Mouse (Mus musculus) ES-E14 (cell line): ENCODE results near the gene Gpr179. TPM values are rescaled to one million over a fixed set of nuclear protein-coding genes. Genes with fewer than 3 reads are reported as not detected.

ENCODE experiments used
- DNase-seq: peaks from one replicate; pipeline ENCODE4 v3.0.0-alpha.2; 2013; ENCODE audit warnings: low read depth, low spot score
- H3K27ac ChIP-seq: 2 replicates; pipeline ENCODE4 v1.5.1; 2012; ENCODE audit warnings: low read depth, mild to moderate bottlenecking, low read length, moderate library complexity, mixed read lengths; ENCODE audit not compliant: poor library complexity, insufficient read depth, severe bottlenecking
- H3K36me3 ChIP-seq: 2 replicates; pipeline ENCODE4 v1.6.1; 2012; ENCODE audit warnings: mild to moderate bottlenecking, low read length, moderate library complexity, mixed read lengths; ENCODE audit not compliant: control insufficient read depth, poor library complexity, insufficient read depth, severe bottlenecking
- H3K4me1 ChIP-seq, 2 experiments: fragments of 150-350 bp in 1 of 2; sonication (generic) in 1 of 2; 2 replicates each; pipeline ENCODE4 v1.6.1; 2012; ENCODE audit warnings: low read length in 2 of 2, mild to moderate bottlenecking in 1 of 2, mixed read lengths in 1 of 2; ENCODE audit not compliant: control insufficient read depth in 2 of 2, insufficient read depth in 2 of 2, poor library complexity in 1 of 2
- H3K4me3 ChIP-seq, 2 experiments: fragments of 150-350 bp in 1 of 2; sonication (generic) in 1 of 2; 2 replicates each; pipeline ENCODE4 v1.5.1; 2012; ENCODE audit warnings: low read length in 2 of 2, low read depth in 1 of 2, mild to moderate bottlenecking in 1 of 2, mixed read lengths in 1 of 2; ENCODE audit not compliant: insufficient read depth in 1 of 2, poor library complexity in 1 of 2, severe bottlenecking in 1 of 2
- H3K9ac ChIP-seq: 2 replicates; pipeline ENCODE4 v1.6.1; 2012; ENCODE audit warnings: low read depth, mild to moderate bottlenecking, low read length, mixed read lengths; ENCODE audit not compliant: poor library complexity, insufficient read depth, severe bottlenecking
- H3K9me3 ChIP-seq: fragments of 150-350 bp; sonication (generic); 2 replicates; pipeline ENCODE4 v1.6.1; 2012; ENCODE audit warnings: low read depth, mild to moderate bottlenecking, low read length; ENCODE audit not compliant: control insufficient read depth, insufficient read depth
- CHD2 ChIP-seq: IDR thresholded peaks from 2 replicates; pipeline ENCODE4 v1.6.1; 2014; ENCODE audit warnings: mild to moderate bottlenecking, low read depth, low read length, inconsistent platforms
- HCFC1 ChIP-seq: IDR thresholded peaks from 2 replicates; pipeline ENCODE4 v1.6.1; 2012; ENCODE audit warnings: low read length, inconsistent platforms, borderline replicate concordance; ENCODE audit not compliant: insufficient read depth
- MAFK ChIP-seq: IDR thresholded peaks from 2 replicates; pipeline ENCODE4 v1.6.1; 2014; ENCODE audit warnings: mild to moderate bottlenecking, low read depth, low read length, inconsistent platforms; ENCODE audit not compliant: insufficient read depth
- ZC3H11A ChIP-seq: IDR thresholded peaks from 2 replicates; pipeline ENCODE4 v1.6.1; 2012; ENCODE audit warnings: low read depth, mild to moderate bottlenecking, inconsistent platforms, low read length, borderline replicate concordance
- ZNF384 ChIP-seq: IDR thresholded peaks from 2 replicates; pipeline ENCODE4 v1.6.1; 2012; ENCODE audit warnings: low read depth, low read length, inconsistent platforms
- in situ Hi-C, 2 experiments: fragments of 600-800 bp; cut with MboI; formaldehyde crosslinking; loops; one replicate each; pipeline ENCODE4 v1.15.1; 2025; ENCODE audit warnings: low sequenced_read_pairs in 2 of 2, inconsistent platforms in 1 of 2; ENCODE audit not compliant: unreplicated experiment in 2 of 2
- total RNA-seq: library from RNA; depleted of rRNA; stranded (reverse); fragments of 300-350 nt; gene quantifications from 2 replicates; pipeline ENCODE4 v1.2.3, GENCODE M21; 2012

The Gpr179 gene
- total RNA-seq, 1 experiment: 0.31 TPM

- H3K4me3 ChIP-seq: peak overlapping the region; percentile 45 to 55
- in situ Hi-C loops: no loop called here
- H3K9me3 ChIP-seq: no peaks in the 10 kb centered on the region
- TF ChIP-seq ZC3H11A (no peak), MAFK (no peak), HCFC1 (no peak), ZNF384 (no peak), CHD2 (no peak)
- DNase-seq: no peak
- H3K4me1 ChIP-seq: peaks cover 2 to 5% of the 10 kb centered on the region in 2 experiments; a peak in 3 of 4 replicates
- no peaks in the 10 kb centered on the region for H3K36me3 ChIP-seq
- peak overlapping the region; percentile 66; the same call in 1 of the 2 replicates for H3K9ac ChIP-seq
- H3K27ac ChIP-seq: peak overlapping the region; percentile 86
Measured at GRCm38 (mm10) chr11:97310895-97311631, 40.8 kb downstream of the Gpr179 start.

GRCm38 (mm10) chr11:97309911-97310571 lies 41.8 kb downstream of the Gpr179 start:
- no peaks in the 10 kb centered on the region for H3K36me3 ChIP-seq
- in situ Hi-C loops: no loop called here
- no peaks in the 10 kb centered on the region for H3K9me3 ChIP-seq
- DNase-seq: peak; percentile 87
- peaks cover 2 to 5% of the 10 kb centered on the region in 2 experiments; a peak in 3 of 4 replicates for H3K4me1 ChIP-seq
- peak overlapping the region; percentile 84 for H3K9ac ChIP-seq
- TF ChIP-seq CHD2 (no peak), ZC3H11A (no peak), HCFC1 (0 out of 2 replicates have a peak, but pooled peaks have one; percentile 43), ZNF384 (no peak), MAFK (no peak)
- peak overlapping the region; percentile 67 to 74 for H3K4me3 ChIP-seq
- H3K27ac ChIP-seq: peak overlapping the region; percentile 93

DNA sequence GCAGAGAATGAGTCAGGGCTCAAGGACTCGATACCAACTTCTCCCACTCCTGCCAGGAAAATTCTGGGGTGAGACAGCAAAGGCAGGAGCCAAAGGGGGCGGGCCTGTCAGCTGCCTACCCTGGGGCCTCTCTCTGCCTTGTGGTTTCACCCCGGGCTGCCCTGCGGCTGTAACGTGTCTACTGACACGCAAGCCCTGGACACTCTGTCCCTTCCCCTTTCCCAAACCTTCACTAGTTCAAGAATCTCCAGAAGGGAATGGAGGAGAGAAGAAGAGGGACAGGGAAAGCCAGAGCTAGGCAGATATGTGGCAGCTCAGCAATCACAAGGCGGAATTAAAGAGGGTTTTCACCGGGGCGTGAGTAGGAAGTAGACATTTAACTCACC lies 42.4 kb downstream of the Gpr179 start:
- in situ Hi-C loops: no loop called here
- no peak for DNase-seq
- TF ChIP-seq MAFK: no peak
- TF ChIP-seq ZNF384: no peak
- TF ChIP-seq ZC3H11A: no peak
- no peak for TF ChIP-seq HCFC1
- TF ChIP-seq CHD2: no peak
- H3K36me3 ChIP-seq: no peaks in the 10 kb centered on the region
- no peaks in the 10 kb centered on the region for H3K9me3 ChIP-seq
- H3K4me3 ChIP-seq: peak overlapping the region; percentile 67 to 74
- peaks cover 4 to 5% of the 10 kb centered on the region in 2 experiments; a peak in 2 of 4 replicates for H3K4me1 ChIP-seq
- H3K27ac ChIP-seq: peak overlapping the region; percentile 93
- peak overlapping the region; percentile 84 for H3K9ac ChIP-seq

DNA sequence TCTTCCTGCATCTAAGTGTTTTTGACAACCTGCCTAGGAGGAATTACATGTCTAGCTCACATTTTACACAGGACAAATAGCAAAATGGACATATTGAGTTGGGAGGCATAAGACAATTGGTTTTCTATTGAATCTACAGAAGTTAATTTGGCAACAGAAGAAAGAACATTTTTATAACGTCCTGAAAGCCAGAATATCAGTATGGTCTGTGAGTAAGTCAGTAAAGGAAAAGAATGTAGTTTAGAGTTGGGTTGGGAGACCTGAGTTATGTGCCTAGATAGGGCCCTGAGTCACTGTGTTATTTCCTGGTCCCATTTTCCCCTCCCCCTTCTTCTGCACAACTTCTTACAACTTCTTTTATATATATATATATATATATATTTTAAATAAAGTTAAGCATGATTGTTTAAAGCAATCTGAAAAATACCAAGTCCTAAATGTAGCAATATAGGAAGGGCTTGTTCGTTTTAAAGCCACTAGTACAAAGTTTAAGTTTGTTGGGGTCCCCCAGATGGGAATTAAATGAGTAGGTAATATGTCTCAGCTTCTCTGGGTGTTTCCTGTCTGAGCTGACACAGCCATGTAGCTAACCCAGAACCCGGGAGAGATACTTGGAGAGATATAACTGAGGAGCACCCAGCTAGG lies 42.9 kb downstream of the Gpr179 start:
- no peaks in the 10 kb centered on the region for H3K36me3 ChIP-seq
- H3K9me3 ChIP-seq: no peaks in the 10 kb centered on the region
- DNase-seq: no peak
- H3K9ac ChIP-seq: peak overlapping the region; percentile 84
- H3K4me1 ChIP-seq: peaks cover 5 to 6% of the 10 kb centered on the region in 2 experiments; a peak in 2 of 4 replicates
- peak overlapping the region; percentile 67 to 74 for H3K4me3 ChIP-seq
- peak overlapping the region; percentile 93 for H3K27ac ChIP-seq
- TF ChIP-seq MAFK: no peak
- TF ChIP-seq ZC3H11A: no peak
- TF ChIP-seq ZNF384: no peak
- TF ChIP-seq CHD2: no peak
- TF ChIP-seq HCFC1: no peak
- in situ Hi-C loops: no loop called here
